Mouse (Mus musculus): ENCODE data around the gene Unc5b. TPM values are rescaled to one million over a fixed set of nuclear protein-coding genes. Genes with fewer than 3 reads are reported as not detected.

Unc5b gene
- polyA plus RNA-seq, 1 experiment, result not detected

GRCm38 (mm10) chr10:60731742-60732141, 99.6 kb downstream of the Unc5b start:
- TF ChIP-seq GATA1 (IDR thresholded peaks at IDR 0.05; ENCODE audit: low read length), result no peak

DNA sequence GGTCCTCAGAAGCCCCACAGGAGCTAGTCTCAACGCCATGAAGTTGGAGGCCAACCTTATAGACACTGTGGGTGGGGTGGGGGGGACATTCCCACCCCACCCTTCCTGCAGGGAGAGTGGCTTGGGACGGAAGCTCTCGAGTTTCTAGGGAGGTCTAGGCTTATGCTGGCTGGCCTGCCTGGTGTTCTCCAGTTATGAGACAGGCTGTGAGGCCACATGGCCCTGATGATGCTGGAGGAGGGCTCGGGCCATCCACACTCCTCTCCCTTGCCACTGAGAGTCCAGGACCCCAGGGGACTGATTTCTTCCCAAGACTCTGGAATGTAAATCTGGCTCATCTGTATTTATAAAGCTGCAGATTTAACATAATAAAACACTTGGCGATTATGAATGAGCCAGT, 104.1 kb downstream of the Unc5b start:
- no peak for TF ChIP-seq GATA1 (IDR thresholded peaks at IDR 0.05; ENCODE audit: low read length)

DNA sequence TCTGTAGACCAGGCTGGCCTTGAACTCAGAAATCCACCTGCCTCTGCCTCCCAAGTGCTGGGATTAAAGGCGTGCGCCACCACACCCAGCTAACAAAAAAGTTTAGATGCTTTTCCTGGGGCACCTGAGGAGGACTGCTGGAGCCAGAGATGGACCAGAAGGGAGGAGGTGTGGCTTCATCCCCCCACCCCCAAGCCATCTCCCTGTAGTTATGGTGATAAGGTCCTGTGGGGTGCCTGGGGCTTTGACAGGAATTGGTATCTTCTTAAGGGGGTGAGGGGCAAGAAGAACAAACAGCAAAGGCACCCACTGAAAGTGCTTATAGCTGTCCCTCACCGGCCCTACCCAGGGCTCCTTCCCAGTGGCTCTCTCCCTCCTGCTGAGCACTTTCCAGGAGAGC, 104.5 kb downstream of the Unc5b start:
- no peak for TF ChIP-seq GATA1 (IDR thresholded peaks at IDR 0.05; ENCODE audit: low read length)

- TF ChIP-seq GATA1 (IDR thresholded peaks at IDR 0.05; ENCODE audit: low read length), result no peak
Measured at GRCm38 (mm10) chr10:60724496-60724895, 106.9 kb downstream of the Unc5b start.

GRCm38 (mm10) chr10:60723345-60723744, 108.0 kb downstream of the Unc5b start:
- TF ChIP-seq GATA1 (IDR thresholded peaks at IDR 0.05; ENCODE audit: low read length), result no peak

DNA sequence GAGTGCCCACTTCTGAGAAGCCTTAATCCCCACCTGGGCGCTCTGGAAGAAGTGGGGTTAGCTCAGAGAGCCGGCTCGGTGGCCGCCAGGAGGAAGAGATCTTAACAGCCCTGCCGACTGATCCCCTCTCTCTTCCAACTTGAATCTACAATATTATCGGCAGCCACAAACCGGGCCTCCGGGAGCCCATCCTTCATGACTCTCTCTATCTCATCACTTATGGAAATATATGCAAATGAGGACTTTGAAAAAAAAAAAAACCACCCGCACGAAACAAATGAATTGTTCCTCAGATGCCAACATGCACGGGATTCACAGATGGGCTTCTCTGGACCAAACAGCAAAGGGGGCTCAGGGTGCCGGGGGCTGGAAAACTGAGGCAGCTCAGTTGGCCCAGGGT, 109.7 kb downstream of the Unc5b start:
- no peak for TF ChIP-seq GATA1 (IDR thresholded peaks at IDR 0.05; ENCODE audit: low read length)

DNA sequence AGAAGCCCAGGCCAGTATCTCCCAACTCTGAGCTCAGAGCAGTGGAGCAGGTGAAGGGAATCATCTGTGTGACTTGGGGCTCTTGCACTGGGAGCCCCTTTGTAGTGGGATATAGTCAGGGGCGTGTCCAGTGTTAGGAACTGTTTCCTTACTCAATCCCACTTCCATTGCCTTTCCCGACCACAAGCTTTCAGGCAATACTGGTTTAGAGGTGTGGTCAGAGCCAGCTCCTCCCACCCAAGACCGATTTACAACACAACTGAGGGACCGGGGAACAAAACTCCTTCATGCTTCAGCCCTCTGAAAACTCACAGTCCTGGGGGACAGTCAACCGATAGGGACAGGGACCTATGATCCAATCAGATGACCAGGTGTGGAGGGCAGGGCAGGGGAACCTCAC, 110.9 kb downstream of the Unc5b start:
- no peak for TF ChIP-seq GATA1 (IDR thresholded peaks at IDR 0.05; ENCODE audit: low read length)

DNA sequence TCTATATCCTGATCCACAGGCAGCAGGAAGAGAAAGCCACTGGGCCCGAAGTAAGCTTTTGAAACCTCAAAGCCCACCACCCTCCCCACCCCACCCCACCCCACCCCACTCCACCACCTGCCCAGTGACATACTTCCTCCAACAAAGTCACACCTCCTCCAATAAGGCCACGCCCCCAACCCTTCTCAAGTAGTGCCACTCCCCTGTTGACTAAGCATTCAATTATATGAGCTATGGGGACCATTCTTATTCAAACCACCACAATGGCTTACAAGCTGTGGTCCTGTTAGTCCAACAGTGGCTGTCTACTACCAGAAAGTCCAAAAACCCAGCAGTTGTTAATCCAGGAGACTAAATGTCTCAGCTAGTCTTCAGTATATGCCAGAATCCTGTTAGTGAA, 112.9 kb downstream of the Unc5b start:
- TF ChIP-seq GATA1 (IDR thresholded peaks at IDR 0.05; ENCODE audit: low read length), result no peak

DNA sequence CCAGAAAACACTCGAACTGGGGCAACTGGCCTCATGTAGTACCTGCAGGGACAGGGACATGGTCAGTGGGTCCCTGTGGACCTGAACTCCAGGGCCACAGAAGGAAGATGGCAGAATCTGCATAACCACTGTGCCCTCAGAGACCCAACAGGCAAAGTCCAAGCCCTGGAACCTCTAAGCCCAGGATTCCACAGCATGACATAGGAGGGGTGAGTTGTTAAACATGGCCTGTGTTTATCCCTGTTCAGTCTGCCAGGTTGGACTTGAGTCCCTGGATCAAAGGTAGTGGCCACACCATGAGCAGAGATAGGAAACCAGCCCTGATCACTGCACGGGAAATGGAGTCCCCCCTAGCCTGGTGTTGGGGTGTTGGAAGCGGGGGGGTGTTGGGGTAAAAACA, 114.9 kb downstream of the Unc5b start:
- no peak for TF ChIP-seq GATA1 (IDR thresholded peaks at IDR 0.05; ENCODE audit: low read length)

Other genes with a start within 250 kb of the Unc5b start
- gene Cdh23, start 135.1 kb downstream of the Unc5b start, polyA plus RNA-seq (2012), result not detected in 2 replicates
- gene Slc29a3, start 78.8 kb downstream of the Unc5b start, polyA plus RNA-seq (2012), result 0.27 and 1.7 TPM in 2 replicates